Mouse (Mus musculus): ENCODE measurements at regions not wholly inside any gene's neighbourhood (a gene's known extent, or its start where the extent isn't known, plus 50 kb on each side); places are given as distances from the start of the nearest gene placed in this dataset.

DNA sequence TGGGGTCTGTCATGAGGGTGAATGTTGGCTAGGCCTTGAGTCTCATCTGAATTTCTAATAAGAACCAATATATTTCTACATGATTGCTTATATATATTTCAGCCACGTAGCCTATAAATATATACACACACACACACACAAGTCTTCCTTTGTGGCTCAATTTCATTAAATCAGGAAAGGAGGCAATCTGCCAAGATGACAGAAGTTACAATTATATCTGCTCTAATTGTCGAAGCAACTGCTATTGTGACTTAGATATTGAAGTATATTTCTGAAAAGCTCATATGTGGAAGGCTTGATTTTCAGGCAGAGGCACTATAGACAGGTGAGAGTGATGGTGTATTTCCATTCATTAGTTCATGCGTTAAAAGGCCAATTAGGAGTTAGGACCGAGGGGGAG is 850.7 kb downstream of the H2al1n start:
- peak; percentile 2 for DNase-seq (ENCODE audit: low spot score)
- no peak overlapping the region for H3K4me2 ChIP-seq (ENCODE audit: low read depth, low read length, poor library complexity, severe bottlenecking)
- H3K4me3 ChIP-seq (ENCODE audit: low read depth, low read length): no peak overlapping the region
- no peak overlapping the region for H3K9ac ChIP-seq (replicated peaks; ENCODE audit: low read length, poor library complexity, severe bottlenecking)
- 68% methylated on average over 4 of the region's 4 CpGs for WGBS
- no peaks in the 10 kb centered on the region for H3K9me3 ChIP-seq (ENCODE audit: low read length)
- no peak for ATAC-seq (ENCODE audit: low FRiP score)
- no peak overlapping the region for H3K27ac ChIP-seq (ENCODE audit: low read depth, low read length)
- H3K27me3 ChIP-seq (ENCODE audit: insufficient read depth, low read length): no peaks in the 10 kb centered on the region
- no peaks in the 10 kb centered on the region for H3K4me1 ChIP-seq (ENCODE audit: insufficient read depth, low read length)
- TF ChIP-seq CTCF (IDR thresholded peaks at IDR 0.05): no peak
- no peaks in the 10 kb centered on the region for H3K36me3 ChIP-seq (ENCODE audit: insufficient read depth, low read length)

- Histone ChIP-seq H3K36me3 (ENCODE audit: insufficient read depth, low read length) (no peaks in the 10 kb centered on the region), H3K4me2 (ENCODE audit: low read depth, low read length, poor library complexity, severe bottlenecking) (no peak overlapping the region), H3K4me1 (ENCODE audit: insufficient read depth, low read length) (no peaks in the 10 kb centered on the region), H3K4me3 (ENCODE audit: low read depth, low read length) (no peak overlapping the region), H3K9me3 (ENCODE audit: low read length) (no peaks in the 10 kb centered on the region), H3K9ac (replicated peaks; ENCODE audit: low read length, poor library complexity, severe bottlenecking) (no peak overlapping the region), H3K27me3 (ENCODE audit: insufficient read depth, low read length) (no peaks in the 10 kb centered on the region), H3K27ac (ENCODE audit: low read depth, low read length) (no peak overlapping the region)
- no peak for TF ChIP-seq CTCF (IDR thresholded peaks at IDR 0.05)
- ATAC-seq (ENCODE audit: low FRiP score) (no peak), DNase-seq (ENCODE audit: low spot score) (no peak)
These were observed 854.8 kb downstream of the H2al1n start for GRCm38 (mm10) chrX:15065700-15066099.

Measured in midbrain, postnatal 0 days (tissue).